Comparison of ENCODE assay signal across 16 mouse cellular contexts in the genomic region with DNA sequence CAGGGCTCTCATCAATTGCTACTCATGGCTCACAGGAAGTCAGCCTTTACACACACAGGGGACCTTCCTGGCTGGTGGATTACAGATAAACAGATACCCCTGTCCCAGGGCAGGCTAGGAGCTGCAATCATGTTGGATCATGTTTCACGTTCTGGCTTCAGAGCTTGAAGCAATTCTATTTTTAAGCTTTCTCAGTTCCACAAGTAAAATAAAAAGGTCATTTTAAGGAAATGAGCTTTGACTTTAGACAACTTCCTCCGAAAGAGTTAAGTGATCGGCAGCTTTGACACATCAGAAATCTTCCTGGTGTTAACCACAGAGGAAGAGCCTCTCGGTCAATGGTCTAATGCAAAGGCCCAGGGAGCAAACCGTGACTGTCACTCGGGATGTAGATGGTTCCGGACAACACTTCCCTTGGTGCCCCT. TPM values are rescaled to one million over a fixed set of nuclear protein-coding genes. Genes with fewer than 3 reads are reported as not detected.
DNase-seq lines count a peak whose midpoint lies in the region; ATAC-seq lines count a peak whose summit lies in the region.
"Had no signal": no experiment of that assay in that cellular context is flagged by ENCODE, and none has a peak within 500 bp of the region (broad histone marks: within the 10 kb centered on the region; RNA-seq: fewer than 3 reads in every experiment).

No protein-coding gene starts in this region.

- DNase-seq in gastrocnemius, adult 18-20 months (ENCODE audit: low spot score), result peak; percentile 11
- no peak for DNase-seq in gastrocnemius, postnatal 36 days
- peak; percentile 90 for DNase-seq in 416B (ENCODE audit: low read depth)
- DNase-seq in embryo, embryonic 10 days (ENCODE audit: low spot score), result no peak
- DNase-seq in cerebellum, postnatal 10 days, result no peak
- DNase-seq: cerebellum, adult 9-10 months; gastrocnemius, postnatal 10 days; heart, postnatal 36 days; lung, postnatal 36 days; right cerebral cortex, postnatal 25 days had no signal

- no peaks in the 10 kb centered on the region for H3K27me3 ChIP-seq in hindbrain, embryonic 13.5 days
- H3K27me3 ChIP-seq: embryonic facial prominence, embryonic 13.5 days; forebrain, embryonic 13.5 days had no signal

- peak; percentile 57 for ATAC-seq in common myeloid progenitor, adult 5-6 weeks (replicated peaks; ENCODE audit: low read depth, poor library complexity, severe bottlenecking)
- ATAC-seq in hindbrain, embryonic 13.5 days (ENCODE audit: low FRiP score), result no peak
- ATAC-seq: forebrain, embryonic 13.5 days; intestine, postnatal 0 days had no signal

- intact Hi-C loops in gastrocnemius, postnatal 36 days (cut with DNase I), result no loop called here

- H3K4me3 ChIP-seq in macrophage (ENCODE audit: inconsistent target), result no peak overlapping the region
- H3K4me3 ChIP-seq in hindbrain, embryonic 13.5 days, result no peak overlapping the region
- H3K4me3 ChIP-seq: embryonic facial prominence, embryonic 13.5 days; forebrain, embryonic 13.5 days had no signal

- WGBS in macrophage (ENCODE audit: missing documents), result 2% methylated on average over 7 of the region's 7 CpGs
- 90% methylated on average over 7 of the region's 7 CpGs for whole genome bisulfite sequencing in hindbrain, embryonic 13.5 days

- H3K4me1 ChIP-seq in hindbrain, embryonic 13.5 days (replicated peaks), result peaks cover 15% of the 10 kb centered on the region

- H3K79me2 ChIP-seq in macrophage (ENCODE audit: inconsistent target), result peaks cover 97% of the 10 kb centered on the region

- H3K9ac ChIP-seq in hindbrain, embryonic 13.5 days, result no peak overlapping the region
- H3K9ac ChIP-seq: embryonic facial prominence, embryonic 13.5 days; forebrain, embryonic 13.5 days had no signal

- no peaks in the 10 kb centered on the region for H3K9me3 ChIP-seq in hindbrain, embryonic 13.5 days
- H3K9me3 ChIP-seq: embryonic facial prominence, embryonic 13.5 days; forebrain, embryonic 13.5 days had no signal

- peaks cover 7% of the 10 kb centered on the region; the same call in 1 of the 2 replicates for H3K36me3 ChIP-seq in macrophage (ENCODE audit: inconsistent target)
- H3K36me3 ChIP-seq in hindbrain, embryonic 13.5 days, result peaks cover 10% of the 10 kb centered on the region; the same call in 1 of the 2 replicates

- H3K27ac ChIP-seq in macrophage, result peak overlapping the region; percentile 47
- H3K27ac ChIP-seq in hindbrain, embryonic 13.5 days, result no peak overlapping the region
- H3K27ac ChIP-seq: embryonic facial prominence, embryonic 13.5 days; forebrain, embryonic 13.5 days had no signal

- H3K4me2 ChIP-seq in hindbrain, embryonic 13.5 days, result no peak overlapping the region
- H3K4me2 ChIP-seq: embryonic facial prominence, embryonic 13.5 days; forebrain, embryonic 13.5 days had no signal

RNA-seq across cellular contexts. Expression of a gene that starts 6.7 kb away (rescaled TPM):
- 10 to 100 TPM; 11.3 to 13.4 TPM for total RNA-seq in gastrocnemius, adult 18-20 months (2021)
- 1 to 10 TPM; 8.5 to 9.7 TPM for total RNA-seq in gastrocnemius, postnatal 36 days (2021)
- total RNA-seq in common myeloid progenitor, adult 5-6 weeks (2017), result 13.5 and 15.1 TPM in 2 replicates
- total RNA-seq in macrophage (2018; cell fraction: chromatin; rRNA removed), result 10 to 100 TPM; 10.6 to 20.9 (median 15.6) TPM
- 10 to 100 TPM; 10.3 to 13.8 (median 11.1) TPM for total RNA-seq in macrophage (2018; cell fraction: cytosol; rRNA removed)
- total RNA-seq in macrophage (2018; cell fraction: nucleus; rRNA removed), result 10 to 100 TPM; 14.8 to 34.6 (median 19.4) TPM
- polyA plus RNA-seq in macrophage (2018), result 7.9 to 14.8 TPM (median 8.2 TPM) in 3 replicates
- 4.9 and 5.3 TPM in 2 replicates for polyA plus RNA-seq in hindbrain, embryonic 13.5 days (2015; fragmentation: Nextera tagmentation; extraction: Ambion mirVana)

Comparison
In these comparisons a context has a peak if more than half of its experiments do, and no peak if none do; other contexts are left out.
1. DNase-seq: peak in gastrocnemius, adult 18-20 months (single experiment) and 416B (single experiment); none in gastrocnemius, postnatal 36 days (0 of 2), embryo, embryonic 10 days (single experiment) and cerebellum, postnatal 10 days (0 of 2).